Mouse (Mus musculus) lung, embryonic 16.5 days (tissue): Measurements from ENCODE around the gene Mpg. TPM values are rescaled to one million over a fixed set of nuclear protein-coding genes. Genes with fewer than 3 reads are reported as not detected.
A peak's percentile ranks its signal among the peaks of the same experiment; 100 is the strongest.

ENCODE experiments used
- ATAC-seq: fragments of 200-750 bp; cut with Nextera tagmentation; 2 replicates; pipeline ENCODE4 v1.8.0; 2017; ENCODE audit warnings: low read depth, mild to moderate bottlenecking, moderate library complexity
- H3K27ac ChIP-seq: fragments of 300-500 bp; sonication (generic); 2 replicates; pipeline ENCODE4 v1.5.1; 2014; ENCODE audit warnings: mild to moderate bottlenecking, control low read depth, low read length
- H3K27me3 ChIP-seq: fragments of 300-500 bp; sonication (generic); 2 replicates; pipeline ENCODE4 v1.6.1; 2014; ENCODE audit warnings: low read depth, low read length, mixed read lengths; ENCODE audit not compliant: control insufficient read depth, insufficient read depth
- H3K36me3 ChIP-seq: fragments of 300-500 bp; sonication (generic); 2 replicates; pipeline ENCODE4 v1.6.1; 2014; ENCODE audit warnings: low read length; ENCODE audit not compliant: control insufficient read depth, insufficient read depth
- H3K4me1 ChIP-seq: fragments of 300-500 bp; sonication (generic); replicated peaks from 2 replicates; pipeline ENCODE4 v1.6.1; 2014; ENCODE audit warnings: low read length, mixed read lengths; ENCODE audit not compliant: control insufficient read depth, insufficient read depth
- H3K4me2 ChIP-seq: fragments of 300-500 bp; sonication (generic); 2 replicates; pipeline ENCODE4 v1.6.1; 2014; ENCODE audit warnings: low read depth, low read length, control low read depth
- H3K4me3 ChIP-seq: fragments of 300-500 bp; sonication (generic); 2 replicates; pipeline ENCODE4 v1.5.1; 2014; ENCODE audit warnings: mild to moderate bottlenecking, low read length, control low read depth
- H3K9ac ChIP-seq: fragments of 300-500 bp; sonication (generic); 2 replicates; pipeline ENCODE4 v1.6.1; 2014; ENCODE audit warnings: low read length, control low read depth
- H3K9me3 ChIP-seq: fragments of 300-500 bp; sonication (generic); 2 replicates; pipeline ENCODE4 v1.6.1; 2016; ENCODE audit warnings: low read length; ENCODE audit not compliant: control insufficient read depth
- WGBS: fragments of 180-500 bp; shearing (Covaris S2); extraction: QIAGEN DNeasy Blood & Tissue Kit; methylation state at CpG from one replicate; pipeline ENCODE4 v1.1.7; 2014; 5-methylcytosine and 5-hydroxymethylcytosine counted together
- polyA plus RNA-seq: library from polyadenylated mRNA; unstranded; fragments of >200 nt; fragmentation: Nextera tagmentation; extraction: Ambion mirVana; gene quantifications from 2 replicates; pipeline ENCODE4 v1.2.1, GENCODE M21; 2015

The Mpg gene
- polyA plus RNA-seq, 1 experiment from 2014 or later: 37.9 TPM

DNA sequence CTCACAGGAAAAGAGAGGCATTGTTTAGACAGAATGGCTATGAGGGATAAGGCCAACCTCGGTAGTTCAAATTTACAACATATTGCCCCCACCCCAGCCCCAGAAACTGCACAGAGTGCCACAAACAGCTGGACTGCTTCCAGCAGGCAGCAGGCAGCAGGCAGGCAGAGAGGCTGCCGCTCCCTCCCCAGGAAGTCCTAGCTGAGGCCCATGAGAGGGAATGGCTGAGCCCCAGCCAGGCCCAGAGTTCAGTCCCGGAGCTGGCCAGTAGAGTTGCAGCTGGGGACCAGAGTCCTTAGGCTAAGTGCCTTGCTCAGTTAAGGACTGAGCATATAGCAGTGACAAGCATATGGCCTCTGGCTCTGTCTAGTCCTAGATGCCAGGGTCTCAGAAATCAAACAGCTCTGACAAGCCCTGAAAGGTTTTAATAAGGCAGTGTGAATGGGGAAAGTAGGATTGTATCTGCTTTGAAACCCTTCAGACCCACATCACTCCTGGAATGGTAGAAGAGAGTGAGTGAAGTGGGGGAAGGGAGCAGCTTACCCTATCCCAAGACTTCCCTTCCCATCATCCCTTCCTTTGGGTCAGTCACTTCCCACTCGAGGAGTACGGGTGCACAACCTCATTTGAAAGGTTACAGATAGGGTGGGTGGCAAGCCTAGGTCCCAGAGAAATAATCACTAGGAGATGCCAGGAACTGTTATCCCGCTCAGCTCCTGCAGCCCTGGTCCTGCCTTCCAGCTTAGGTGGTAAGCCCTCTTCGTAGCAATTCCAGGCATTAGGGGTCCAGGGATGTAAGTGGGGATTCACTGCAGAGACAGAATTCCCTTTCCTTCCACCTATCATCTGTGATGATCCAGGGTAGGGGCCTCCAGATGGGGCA lies 842 bp upstream of the Mpg start:
- Histone ChIP-seq H3K27ac (peak overlapping the region; percentile 96), H3K4me2 (peak overlapping the region; percentile 25), H3K36me3 (peaks cover 3% of the 10 kb centered on the region), H3K27me3 (no peaks in the 10 kb centered on the region), H3K4me3 (no peak overlapping the region), H3K9ac (peak overlapping the region; percentile 53), H3K9me3 (no peaks in the 10 kb centered on the region), H3K4me1 (peaks cover 51% of the 10 kb centered on the region)
- ATAC-seq: peak; percentile 27
- 44% methylated on average over 7 of the region's 7 CpGs for WGBS

- Histone ChIP-seq H3K4me3 (peak overlapping the region; percentile 80), H3K4me2 (peak overlapping the region; percentile 81), H3K9ac (peak overlapping the region; percentile 93), H3K27me3 (no peaks in the 10 kb centered on the region), H3K4me1 (peaks cover 45% of the 10 kb centered on the region), H3K9me3 (no peaks in the 10 kb centered on the region), H3K27ac (peak overlapping the region; percentile 96), H3K36me3 (peaks cover 15% of the 10 kb centered on the region)
- no peak for ATAC-seq
- 43% methylated on average over 1 of the region's 1 CpGs for WGBS
Measured at GRCm38 (mm10) chr11:32227041-32227440, 736 bp downstream of the Mpg start.

DNA sequence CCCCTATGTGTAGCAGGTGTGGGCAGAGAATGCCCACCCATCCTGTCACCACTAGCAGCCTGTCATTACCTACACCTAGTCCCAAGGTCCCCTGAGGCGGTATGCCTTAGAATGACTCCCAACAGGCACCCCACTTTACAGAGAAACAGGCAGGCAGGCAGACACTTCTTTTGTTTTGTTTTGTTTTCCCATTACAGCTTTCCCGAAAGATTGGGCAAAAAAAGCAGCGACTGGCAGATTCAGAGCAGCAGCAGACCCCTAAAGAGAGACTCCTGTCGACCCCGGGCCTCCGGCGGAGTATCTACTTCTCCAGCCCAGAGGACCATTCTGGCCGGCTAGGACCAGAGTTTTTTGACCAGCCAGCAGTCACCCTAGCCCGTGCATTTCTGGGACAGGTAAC lies 1.2 kb downstream of the Mpg start:
- H3K36me3 ChIP-seq: peaks cover 16% of the 10 kb centered on the region
- H3K9me3 ChIP-seq: no peaks in the 10 kb centered on the region
- peak overlapping the region; percentile 81; the same call in 1 of the 2 replicates for H3K4me2 ChIP-seq
- no peak overlapping the region for H3K4me3 ChIP-seq
- peaks cover 41% of the 10 kb centered on the region for H3K4me1 ChIP-seq
- 88% methylated on average over 9 of the region's 9 CpGs for WGBS
- no peaks in the 10 kb centered on the region for H3K27me3 ChIP-seq
- peak overlapping the region; percentile 93; the same call in 1 of the 2 replicates for H3K9ac ChIP-seq
- H3K27ac ChIP-seq: no peak overlapping the region
- ATAC-seq: no peak

DNA sequence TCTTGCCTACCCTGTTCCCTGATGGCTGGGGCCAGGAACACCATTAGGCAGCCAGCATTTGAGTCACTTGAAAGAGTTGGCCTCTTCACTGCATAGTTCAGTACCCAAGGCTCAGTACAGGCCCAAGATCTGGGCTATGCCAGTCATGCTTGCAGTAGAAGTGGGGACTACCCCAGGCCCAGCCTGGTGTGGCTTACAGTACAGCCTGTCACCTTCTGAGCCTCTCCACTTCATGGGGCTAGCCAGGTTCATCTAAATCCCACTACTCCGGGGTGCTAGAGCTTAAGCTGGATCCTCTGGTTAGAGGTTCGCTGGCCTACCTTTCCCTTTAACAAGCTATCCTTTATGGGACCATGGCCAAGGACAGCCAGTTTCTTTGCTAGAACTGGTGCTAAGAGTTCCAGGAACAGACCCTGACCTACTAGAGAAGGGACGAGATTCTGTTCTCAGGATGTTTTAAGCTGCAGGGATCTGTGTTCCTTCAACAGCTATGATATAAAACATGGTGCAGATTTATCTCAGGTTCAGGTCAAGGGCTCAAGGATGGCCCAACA lies 2.1 kb downstream of the Mpg start:
- Histone ChIP-seq H3K9me3 (no peaks in the 10 kb centered on the region), H3K9ac (no peak overlapping the region), H3K4me3 (no peak overlapping the region), H3K4me2 (no peak overlapping the region), H3K4me1 (peaks cover 34% of the 10 kb centered on the region), H3K36me3 (peaks cover 22% of the 10 kb centered on the region), H3K27me3 (no peaks in the 10 kb centered on the region), H3K27ac (no peak overlapping the region)
- no peak for ATAC-seq
- 88% methylated on average over 3 of the region's 3 CpGs for WGBS

- Histone ChIP-seq H3K9ac (no peak overlapping the region), H3K4me3 (no peak overlapping the region), H3K27ac (no peak overlapping the region), H3K27me3 (no peaks in the 10 kb centered on the region), H3K9me3 (no peaks in the 10 kb centered on the region), H3K4me1 (peaks cover 25% of the 10 kb centered on the region), H3K4me2 (no peak overlapping the region), H3K36me3 (peaks cover 30% of the 10 kb centered on the region)
- no peak for ATAC-seq
- 75% methylated on average over 4 of the region's 4 CpGs for WGBS
Measured at GRCm38 (mm10) chr11:32230220-32230619, 3.9 kb downstream of the Mpg start.

GRCm38 (mm10) chr11:32231125-32231524 lies 4.8 kb downstream of the Mpg start:
- Histone ChIP-seq H3K36me3 (peaks cover 30% of the 10 kb centered on the region), H3K27me3 (no peaks in the 10 kb centered on the region), H3K27ac (no peak overlapping the region), H3K4me3 (no peak overlapping the region), H3K9ac (no peak overlapping the region), H3K4me1 (peaks cover 21% of the 10 kb centered on the region), H3K4me2 (no peak overlapping the region), H3K9me3 (no peaks in the 10 kb centered on the region)
- 89% methylated on average over 2 of the region's 2 CpGs for WGBS
- no peak for ATAC-seq

DNA sequence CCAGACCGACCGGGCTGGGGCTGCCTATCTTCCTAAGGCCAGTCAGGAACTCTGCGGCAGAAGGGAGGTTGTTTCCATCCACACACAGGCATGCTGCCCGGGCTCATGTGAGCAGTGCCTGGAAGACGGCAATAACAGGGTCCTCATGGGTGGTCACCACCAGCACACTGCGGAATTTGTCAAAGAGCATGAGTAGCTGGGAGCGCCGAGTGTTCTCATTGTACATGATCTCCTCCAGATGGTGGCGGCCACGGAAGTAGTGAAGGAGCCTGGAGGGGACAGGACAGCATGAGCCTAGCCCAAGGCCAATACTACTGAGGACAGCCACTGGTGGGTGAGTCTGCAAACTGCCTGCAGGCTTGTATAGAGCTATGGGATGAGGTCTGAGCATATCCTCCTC lies 6.5 kb downstream of the Mpg start:
- peak; percentile 31; the same call in 1 of the 2 replicates for ATAC-seq
- Histone ChIP-seq H3K27me3 (no peaks in the 10 kb centered on the region), H3K27ac (no peak overlapping the region), H3K4me1 (peaks cover 9% of the 10 kb centered on the region), H3K36me3 (peaks cover 33% of the 10 kb centered on the region), H3K4me3 (no peak overlapping the region), H3K9ac (no peak overlapping the region), H3K4me2 (no peak overlapping the region), H3K9me3 (no peaks in the 10 kb centered on the region)
- 69% methylated on average over 10 of the region's 10 CpGs for WGBS

DNA sequence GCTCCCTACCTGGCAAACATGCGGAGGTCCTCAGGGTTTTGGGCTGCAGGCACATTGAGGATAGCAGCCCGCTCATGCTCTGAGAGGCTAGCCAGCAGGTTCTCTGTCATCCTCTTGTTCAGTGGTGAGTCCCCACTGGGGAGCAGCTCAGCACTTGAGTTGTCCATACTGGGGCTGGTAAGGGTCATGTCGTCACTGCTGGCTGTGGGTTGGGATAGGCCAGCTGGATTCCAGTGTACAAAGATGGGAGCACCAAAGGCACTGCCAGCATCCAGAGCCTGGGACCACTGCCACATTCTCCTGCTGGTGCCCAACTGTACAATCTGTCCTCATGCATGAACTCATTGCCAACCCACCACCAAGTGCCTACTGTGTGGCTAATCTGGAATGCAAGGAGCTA lies 7.6 kb downstream of the Mpg start:
- Histone ChIP-seq H3K27ac (no peak overlapping the region), H3K27me3 (no peaks in the 10 kb centered on the region), H3K9ac (no peak overlapping the region), H3K4me3 (no peak overlapping the region), H3K9me3 (no peaks in the 10 kb centered on the region), H3K36me3 (peaks cover 33% of the 10 kb centered on the region), H3K4me1 (peaks cover 9% of the 10 kb centered on the region), H3K4me2 (no peak overlapping the region)
- 86% methylated on average over 3 of the region's 3 CpGs for WGBS
- ATAC-seq: no peak

DNA sequence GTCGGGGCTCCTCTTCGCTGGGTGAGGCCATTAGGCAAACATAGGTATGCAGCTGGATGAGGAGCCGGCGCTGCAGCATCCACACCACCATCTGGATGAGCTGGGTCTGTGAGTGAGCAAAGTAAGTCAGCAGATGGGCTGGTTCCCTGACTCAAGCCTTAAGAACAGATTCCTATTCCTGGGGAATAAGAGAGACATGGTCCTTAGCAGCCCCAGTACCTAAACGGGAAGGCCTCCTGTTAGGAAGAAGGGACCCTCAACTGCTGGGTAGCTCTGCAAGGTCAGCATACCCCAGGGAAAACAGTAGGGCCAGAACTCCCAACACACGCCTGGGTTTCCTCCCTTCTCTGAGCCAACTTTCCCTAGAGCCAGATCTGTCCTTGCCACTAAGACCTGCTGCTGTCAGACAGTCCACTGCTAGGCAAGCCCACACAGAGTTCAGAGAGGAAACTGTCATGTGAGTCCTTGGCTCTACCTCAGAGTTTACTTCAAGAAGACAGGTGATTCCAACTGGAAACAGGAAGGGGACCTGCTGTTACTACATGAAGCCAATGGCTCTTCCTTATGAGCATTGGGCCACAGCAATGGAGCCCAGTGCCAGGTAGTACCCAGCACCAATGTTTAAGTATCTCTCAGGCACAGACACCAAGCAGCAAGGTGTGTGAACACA lies 8.6 kb downstream of the Mpg start:
- Histone ChIP-seq H3K9me3 (no peaks in the 10 kb centered on the region), H3K4me2 (no peak overlapping the region), H3K27me3 (no peaks in the 10 kb centered on the region), H3K27ac (peak overlapping the region; percentile 44; the same call in 1 of the 2 replicates), H3K9ac (no peak overlapping the region), H3K4me3 (no peak overlapping the region), H3K36me3 (peaks cover 40% of the 10 kb centered on the region), H3K4me1 (peaks cover 9% of the 10 kb centered on the region)
- no peak for ATAC-seq
- WGBS: 81% methylated on average over 6 of the region's 6 CpGs
